Mouse (Mus musculus) intestine, embryonic 16.5 days (tissue): ENCODE data around the gene Adgrg3. TPM values are rescaled to one million over a fixed set of nuclear protein-coding genes. Genes with fewer than 3 reads are reported as not detected.

ENCODE experiments used
- ATAC-seq: fragments of 200-750 bp; cut with Nextera tagmentation; 2 replicates; pipeline ENCODE4 v1.8.0; 2017; ENCODE audit warnings: moderate TSS enrichment, moderate library complexity
- H3K27ac ChIP-seq: fragments of 300-500 bp; sonication (generic); 2 replicates; pipeline ENCODE4 v1.5.1; 2014; ENCODE audit warnings: mild to moderate bottlenecking, low read length
- H3K27me3 ChIP-seq: fragments of 300-500 bp; sonication (generic); replicated peaks from 2 replicates; pipeline ENCODE4 v1.6.1; 2014; ENCODE audit warnings: low read length, control low read depth, mixed read lengths; ENCODE audit not compliant: control insufficient read depth, insufficient read depth
- H3K36me3 ChIP-seq: fragments of 300-500 bp; sonication (generic); 2 replicates; pipeline ENCODE4 v1.6.1; 2014; ENCODE audit warnings: low read length, control low read depth; ENCODE audit not compliant: control insufficient read depth, insufficient read depth
- H3K4me1 ChIP-seq: fragments of 300-500 bp; sonication (generic); 2 replicates; pipeline ENCODE4 v1.6.1; 2014; ENCODE audit warnings: low read length, control low read depth, mixed read lengths; ENCODE audit not compliant: control insufficient read depth, insufficient read depth
- H3K4me2 ChIP-seq: fragments of 300-500 bp; sonication (generic); 2 replicates; pipeline ENCODE4 v1.6.1; 2014; ENCODE audit warnings: low read depth, low read length, control low read depth
- H3K4me3 ChIP-seq: fragments of 300-500 bp; sonication (generic); 2 replicates; pipeline ENCODE4 v1.5.1; 2014; ENCODE audit warnings: mild to moderate bottlenecking, low read length
- H3K9ac ChIP-seq: fragments of 300-500 bp; sonication (generic); 2 replicates; pipeline ENCODE4 v1.6.1; 2014; ENCODE audit warnings: low read depth, low read length
- H3K9me3 ChIP-seq: fragments of 300-500 bp; sonication (generic); 2 replicates; pipeline ENCODE4 v1.6.1; 2016; ENCODE audit warnings: low read length, control low read depth; ENCODE audit not compliant: control insufficient read depth
- WGBS: fragments of 180-500 bp; shearing (Covaris S2); extraction: QIAGEN DNeasy Blood & Tissue Kit; methylation state at CpG from one replicate; pipeline ENCODE4 v1.1.7; 2014; 5-methylcytosine and 5-hydroxymethylcytosine counted together
- polyA plus RNA-seq: library from polyadenylated mRNA; unstranded; fragments of >200 nt; fragmentation: Nextera tagmentation; extraction: Ambion mirVana; gene quantifications from 2 replicates; pipeline ENCODE4 v1.2.1, GENCODE M21; 2015

Adgrg3 gene
- polyA plus RNA-seq, 1 experiment from 2014 or later: 3.0 TPM

DNA sequence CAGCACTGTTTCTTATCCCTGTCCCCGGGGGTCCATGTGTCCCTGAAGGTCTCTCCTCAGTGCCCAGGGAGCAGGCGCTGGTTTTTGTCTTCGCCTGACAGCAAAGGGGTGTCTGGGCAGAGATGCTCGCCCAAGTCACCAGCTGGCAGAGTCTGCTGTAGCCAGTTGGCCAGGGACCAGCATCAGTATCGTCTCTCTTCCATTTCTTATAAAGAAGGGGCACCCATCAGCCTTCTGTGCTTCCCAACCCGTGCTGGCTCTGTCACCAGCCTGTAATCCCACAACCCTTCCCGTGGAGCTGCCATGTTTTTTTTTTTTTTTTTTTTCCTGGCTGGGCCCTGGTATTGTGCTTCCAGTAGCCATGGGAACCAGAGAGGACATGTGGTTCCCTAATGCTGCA, 35.6 kb upstream of the Adgrg3 start:
- Histone ChIP-seq H3K27me3 (no peaks in the 10 kb centered on the region), H3K36me3 (no peaks in the 10 kb centered on the region), H3K9ac (no peak overlapping the region), H3K4me3 (no peak overlapping the region), H3K27ac (no peak overlapping the region), H3K4me1 (peaks cover 46% of the 10 kb centered on the region), H3K4me2 (no peak overlapping the region), H3K9me3 (no peaks in the 10 kb centered on the region)
- no peak for ATAC-seq
- 65% methylated on average over 7 of the region's 7 CpGs for WGBS

DNA sequence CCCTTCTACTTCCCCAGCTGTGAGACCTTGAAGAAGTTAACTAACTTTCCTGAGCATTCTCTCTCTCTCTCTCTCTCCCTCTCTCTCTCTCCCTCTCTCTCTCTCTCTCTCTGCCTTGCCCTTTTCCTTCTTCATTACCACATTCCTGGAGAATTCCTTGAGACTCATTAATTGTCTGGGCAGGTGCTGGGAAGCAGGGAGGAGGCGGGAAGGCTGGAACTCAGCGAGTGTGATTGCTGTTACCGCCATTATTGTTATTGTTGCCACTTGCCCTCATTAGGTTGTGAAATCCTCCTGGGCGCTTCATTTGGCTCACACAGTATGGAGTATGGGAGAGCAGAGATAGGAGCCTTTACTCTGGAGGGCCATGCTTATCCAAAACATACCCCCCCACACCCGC, 34.3 kb upstream of the Adgrg3 start:
- Histone ChIP-seq H3K27ac (no peak overlapping the region), H3K9me3 (no peaks in the 10 kb centered on the region), H3K4me1 (peaks cover 45% of the 10 kb centered on the region)

DNA sequence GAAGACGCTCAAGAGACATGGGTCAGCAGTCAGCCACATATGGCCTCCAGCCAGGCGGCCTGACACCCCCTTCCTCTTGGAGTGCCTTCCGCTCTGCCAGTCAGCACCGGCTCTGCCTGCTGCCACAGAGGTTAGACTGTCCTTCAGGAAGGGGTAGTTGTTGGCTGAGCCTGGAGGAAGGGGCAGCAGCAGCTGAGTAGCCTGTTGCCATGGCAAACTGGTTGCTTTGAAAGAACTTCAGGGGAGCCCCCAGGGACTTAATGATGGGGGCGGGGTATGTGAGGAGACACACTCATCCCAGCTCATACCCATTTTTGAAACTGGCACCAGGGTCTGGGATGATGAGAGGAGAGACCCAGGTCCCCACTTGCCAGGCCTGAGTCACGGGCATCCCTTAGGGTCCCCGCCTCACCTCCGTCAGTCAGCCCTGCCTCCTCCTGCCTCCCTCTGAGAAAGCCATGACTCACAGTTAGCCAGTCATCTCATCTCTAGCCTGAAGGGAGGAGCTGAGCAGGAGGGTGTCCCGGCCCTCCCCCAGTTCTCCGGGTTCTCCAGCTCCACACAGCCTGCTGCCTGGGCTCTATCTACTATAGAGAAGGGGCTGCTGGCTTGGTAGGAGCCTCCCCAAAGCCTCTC, 33.5 kb upstream of the Adgrg3 start:
- 39% methylated on average over 10 of the region's 10 CpGs for WGBS
- no peak overlapping the region for H3K27ac ChIP-seq
- no peak overlapping the region for H3K4me3 ChIP-seq
- H3K9ac ChIP-seq: peak overlapping the region; percentile 21; the same call in 1 of the 2 replicates
- no peaks in the 10 kb centered on the region for H3K9me3 ChIP-seq
- peak; percentile 61 for ATAC-seq
- H3K4me1 ChIP-seq: peaks cover 43% of the 10 kb centered on the region
- H3K4me2 ChIP-seq: no peak overlapping the region
- no peaks in the 10 kb centered on the region for H3K36me3 ChIP-seq
- no peaks in the 10 kb centered on the region for H3K27me3 ChIP-seq

More for the DNA sequence above, 34.3 kb upstream of the Adgrg3 start:
- H3K27me3 ChIP-seq: no peaks in the 10 kb centered on the region
- no peak overlapping the region for H3K9ac ChIP-seq
- 17% methylated on average over 5 of the region's 5 CpGs for WGBS
- H3K36me3 ChIP-seq: no peaks in the 10 kb centered on the region
- no peak overlapping the region for H3K4me2 ChIP-seq
- no peak overlapping the region for H3K4me3 ChIP-seq
- no peak for ATAC-seq

DNA sequence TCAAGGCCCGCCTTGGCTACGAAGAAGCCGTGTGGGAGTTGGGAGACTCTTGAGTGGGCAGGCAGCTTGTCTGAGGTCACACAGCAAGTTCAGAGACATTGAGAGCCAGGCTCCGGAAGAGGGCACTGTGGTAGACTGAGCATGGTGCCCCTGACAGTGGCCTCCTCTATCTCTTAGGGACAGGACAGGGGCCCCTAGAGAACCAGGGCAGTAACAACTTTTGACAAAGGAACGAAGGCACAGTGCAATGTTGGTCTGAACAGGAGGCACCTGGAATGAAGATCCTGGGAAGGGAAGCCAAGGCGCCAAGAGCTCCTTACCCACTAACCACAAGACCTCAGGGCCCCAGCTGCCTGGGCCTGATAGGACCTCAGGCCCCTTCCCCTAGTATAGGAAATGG, 32.5 kb upstream of the Adgrg3 start:
- no peak overlapping the region for H3K4me2 ChIP-seq
- WGBS: 78% methylated on average over 6 of the region's 6 CpGs
- H3K9ac ChIP-seq: peak overlapping the region; percentile 33; the same call in 1 of the 2 replicates
- no peak overlapping the region for H3K27ac ChIP-seq
- no peaks in the 10 kb centered on the region for H3K9me3 ChIP-seq
- H3K27me3 ChIP-seq: no peaks in the 10 kb centered on the region
- peaks cover 43% of the 10 kb centered on the region for H3K4me1 ChIP-seq
- H3K4me3 ChIP-seq: no peak overlapping the region
- peak; percentile 49 for ATAC-seq
- no peaks in the 10 kb centered on the region for H3K36me3 ChIP-seq

DNA sequence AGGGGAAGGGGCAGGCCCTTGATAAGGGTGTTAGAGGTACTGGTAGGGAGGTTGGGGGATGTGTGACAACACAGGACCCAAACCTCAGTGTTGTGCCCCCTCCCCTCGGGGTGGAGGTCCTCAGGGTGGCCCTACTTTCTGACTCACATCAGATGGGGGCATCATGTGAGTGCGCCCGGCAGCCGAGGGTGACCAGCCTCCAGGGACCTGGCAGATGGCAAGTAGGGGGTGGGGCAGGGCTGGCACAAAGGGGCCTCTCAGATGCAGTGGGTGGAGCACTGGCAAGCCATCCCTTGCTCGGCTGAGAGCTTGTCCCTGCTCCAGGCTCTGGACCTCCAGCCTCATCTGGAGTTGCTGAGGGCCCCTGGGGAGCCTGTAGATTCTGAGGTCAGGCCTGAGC, 30.8 kb upstream of the Adgrg3 start:
- no peak for ATAC-seq
- Histone ChIP-seq H3K4me2 (no peak overlapping the region), H3K4me3 (no peak overlapping the region), H3K9me3 (no peaks in the 10 kb centered on the region), H3K36me3 (no peaks in the 10 kb centered on the region), H3K27ac (peak overlapping the region; percentile 8; the same call in 1 of the 2 replicates), H3K27me3 (no peaks in the 10 kb centered on the region), H3K4me1 (peaks cover 42% of the 10 kb centered on the region), H3K9ac (no peak overlapping the region)
- WGBS: 47% methylated on average over 5 of the region's 5 CpGs

DNA sequence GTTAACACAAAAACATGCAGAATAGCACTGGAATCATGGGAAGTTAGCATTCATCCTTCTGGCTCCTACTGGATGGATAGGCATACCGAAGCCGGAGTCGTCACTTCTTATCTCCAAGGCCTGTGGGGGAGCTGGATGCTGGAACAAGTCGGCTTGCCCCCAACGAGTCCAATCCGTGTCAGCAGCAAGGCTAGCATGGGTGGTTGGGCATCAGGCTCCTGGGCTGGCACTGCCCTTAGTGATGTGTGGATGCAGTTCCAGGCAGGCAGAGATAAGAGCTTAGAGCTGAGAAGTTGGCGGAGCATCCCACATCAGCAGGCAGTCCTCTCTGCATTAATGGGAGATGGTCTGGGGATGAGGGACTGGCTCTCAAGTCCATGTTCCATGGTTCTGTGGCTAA, 29.9 kb upstream of the Adgrg3 start:
- H3K4me2 ChIP-seq: no peak overlapping the region
- H3K36me3 ChIP-seq: no peaks in the 10 kb centered on the region
- no peak overlapping the region for H3K27ac ChIP-seq
- no peak for ATAC-seq
- H3K9me3 ChIP-seq: no peaks in the 10 kb centered on the region
- no peak overlapping the region for H3K4me3 ChIP-seq
- peaks cover 50% of the 10 kb centered on the region for H3K4me1 ChIP-seq
- H3K27me3 ChIP-seq: no peaks in the 10 kb centered on the region
- H3K9ac ChIP-seq: no peak overlapping the region
- 78% methylated on average over 7 of the region's 7 CpGs for WGBS

DNA sequence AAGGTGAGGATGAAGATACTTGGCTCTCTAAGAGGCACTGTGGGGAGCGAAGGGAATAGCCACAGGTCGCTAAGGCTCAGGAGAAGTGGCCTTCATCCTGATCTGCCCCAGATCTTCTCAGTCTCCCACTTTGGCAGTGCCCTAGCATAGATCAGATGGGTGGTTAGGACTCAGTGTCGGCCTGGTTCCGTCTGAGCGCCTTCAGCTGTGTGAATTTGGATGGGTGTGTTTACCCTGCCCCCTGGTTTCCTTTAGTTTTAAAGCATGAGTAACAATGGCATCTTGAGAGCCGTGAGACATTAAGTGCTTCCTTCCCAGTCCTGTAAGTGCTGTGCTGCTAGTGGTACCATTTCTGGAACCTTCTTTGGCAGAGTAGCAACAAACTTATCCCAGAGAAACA, 28.9 kb upstream of the Adgrg3 start:
- H3K36me3 ChIP-seq: no peaks in the 10 kb centered on the region
- H3K9ac ChIP-seq: no peak overlapping the region
- peaks cover 47% of the 10 kb centered on the region for H3K4me1 ChIP-seq
- no peak overlapping the region for H3K4me2 ChIP-seq
- no peak overlapping the region for H3K4me3 ChIP-seq
- ATAC-seq: no peak
- H3K27ac ChIP-seq: no peak overlapping the region
- WGBS: 75% methylated on average over 6 of the region's 6 CpGs
- H3K27me3 ChIP-seq: no peaks in the 10 kb centered on the region
- no peaks in the 10 kb centered on the region for H3K9me3 ChIP-seq

DNA sequence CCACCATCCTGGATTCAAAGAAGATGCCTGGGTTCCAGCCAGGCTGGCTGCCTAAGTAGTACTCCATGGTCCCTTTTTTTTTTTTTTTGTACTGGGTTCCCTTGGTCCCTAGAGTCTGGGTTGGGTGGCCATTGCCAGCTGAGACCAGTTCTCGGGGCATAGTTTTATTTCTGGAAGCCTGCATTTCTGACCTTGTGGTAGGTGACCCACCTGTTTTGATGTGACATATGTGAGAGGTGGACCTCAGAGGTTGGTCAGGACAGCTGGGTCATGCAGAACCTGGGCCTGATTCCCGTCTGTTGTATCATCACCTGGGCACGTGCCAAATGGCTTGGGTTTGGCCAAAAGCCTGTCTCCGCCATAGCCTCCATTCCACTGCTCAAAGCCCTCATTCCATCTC, 27.8 kb upstream of the Adgrg3 start:
- H3K27ac ChIP-seq: no peak overlapping the region
- ATAC-seq: no peak
- no peaks in the 10 kb centered on the region for H3K27me3 ChIP-seq
- H3K9me3 ChIP-seq: no peaks in the 10 kb centered on the region
- 80% methylated on average over 4 of the region's 4 CpGs for WGBS
- no peak overlapping the region for H3K9ac ChIP-seq
- peaks cover 39% of the 10 kb centered on the region for H3K4me1 ChIP-seq
- H3K4me3 ChIP-seq: no peak overlapping the region
- H3K4me2 ChIP-seq: no peak overlapping the region
- no peaks in the 10 kb centered on the region for H3K36me3 ChIP-seq

DNA sequence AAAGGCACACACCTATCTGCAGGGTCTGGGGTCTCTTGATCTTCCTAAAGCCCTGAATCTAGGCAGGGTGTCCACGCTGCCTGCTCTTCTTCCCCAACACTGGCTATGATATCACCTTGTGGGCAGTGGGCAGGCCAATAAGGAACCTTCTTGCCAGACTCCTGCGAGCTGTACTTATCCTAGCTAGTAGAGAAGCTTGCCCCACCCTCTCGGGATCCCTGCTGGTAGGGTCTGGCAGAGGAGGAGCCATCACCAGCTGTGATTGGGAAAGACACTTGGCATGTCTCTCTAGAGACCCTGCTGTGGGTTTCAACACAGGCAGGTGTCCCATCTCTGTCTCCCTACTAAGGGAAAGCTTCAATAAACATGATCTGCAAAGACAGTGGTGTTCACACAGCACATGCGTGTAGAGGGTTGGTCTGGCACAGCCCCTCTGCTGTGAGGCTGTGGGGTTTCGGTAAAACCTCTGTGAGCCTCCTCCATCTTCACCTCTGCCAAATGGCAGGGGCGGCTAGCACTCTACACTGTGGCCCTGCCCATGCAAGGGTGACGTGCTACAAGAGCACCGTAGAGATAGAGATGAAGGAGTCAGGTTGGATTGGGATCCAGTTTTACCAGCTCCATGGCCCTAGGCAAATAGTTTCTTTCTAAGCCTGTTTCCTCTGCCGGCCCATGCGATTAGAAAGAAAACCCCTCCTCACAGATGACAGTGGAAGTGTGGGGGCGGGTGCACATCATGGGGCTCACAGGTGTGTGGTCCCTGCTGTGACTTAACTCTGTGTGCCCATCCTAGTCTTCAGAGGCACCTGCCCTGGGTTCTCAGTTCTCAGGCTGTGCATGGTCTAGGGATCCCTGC, 26.7 kb upstream of the Adgrg3 start:
- peak overlapping the region; percentile 5; the same call in 1 of the 2 replicates for H3K27ac ChIP-seq
- peak; percentile 31 for ATAC-seq

More for the DNA sequence above, 26.7 kb upstream of the Adgrg3 start:
- Histone ChIP-seq H3K4me1 (peaks cover 34% of the 10 kb centered on the region), H3K36me3 (no peaks in the 10 kb centered on the region), H3K4me3 (no peak overlapping the region), H3K9me3 (no peaks in the 10 kb centered on the region), H3K27me3 (no peaks in the 10 kb centered on the region), H3K4me2 (no peak overlapping the region), H3K9ac (no peak overlapping the region)
- 58% methylated on average over 11 of the region's 11 CpGs for WGBS
